Mouse (Mus musculus): Measurements from ENCODE around the gene Fbn1. TPM values are rescaled to one million over a fixed set of nuclear protein-coding genes. Genes with fewer than 3 reads are reported as not detected.

Gene Fbn1
- polyA plus RNA-seq, 1 experiment from 2014 or later: 4.7 TPM

DNA sequence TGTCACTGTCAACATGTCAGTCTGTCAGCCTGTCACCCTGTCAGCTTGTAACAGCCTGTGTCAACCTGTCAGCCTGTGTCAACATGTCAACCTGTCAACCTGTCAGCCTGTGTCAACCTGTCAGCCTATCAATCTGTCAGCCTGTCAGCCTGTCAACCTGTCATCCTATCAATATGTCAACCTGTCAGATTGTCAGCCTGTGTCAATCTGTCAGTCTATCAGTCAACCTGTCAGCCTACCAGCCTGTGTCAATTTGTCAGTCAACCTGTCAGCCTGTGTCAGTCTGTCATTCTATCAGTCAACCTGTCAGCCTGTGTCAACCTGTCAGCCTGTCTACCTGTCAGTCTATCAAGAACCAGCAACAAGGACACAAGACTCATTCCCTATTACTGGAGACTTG is 6.3 kb downstream of the Fbn1 start:
- DNase-seq (ENCODE audit: low spot score): no peak

DNA sequence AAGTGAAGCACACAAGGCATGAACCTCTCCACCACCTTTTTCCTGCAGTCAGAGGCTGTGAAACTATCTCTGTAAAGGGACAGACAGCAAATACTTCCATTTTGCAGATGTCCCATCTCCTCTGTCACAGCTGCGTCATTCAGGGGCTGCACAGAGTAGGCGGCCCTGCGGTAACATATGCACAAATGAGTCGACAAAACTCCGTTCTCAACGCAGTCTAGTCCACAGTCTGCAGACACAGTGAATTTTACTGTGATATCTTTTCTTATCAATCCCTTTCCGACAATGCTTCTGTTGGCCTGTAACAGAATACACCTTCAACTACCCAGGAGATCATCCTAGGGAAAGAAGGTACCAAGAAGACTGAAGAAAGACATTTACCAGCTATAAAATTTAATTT is 9.6 kb downstream of the Fbn1 start:
- DNase-seq (ENCODE audit: low spot score): no peak

DNA sequence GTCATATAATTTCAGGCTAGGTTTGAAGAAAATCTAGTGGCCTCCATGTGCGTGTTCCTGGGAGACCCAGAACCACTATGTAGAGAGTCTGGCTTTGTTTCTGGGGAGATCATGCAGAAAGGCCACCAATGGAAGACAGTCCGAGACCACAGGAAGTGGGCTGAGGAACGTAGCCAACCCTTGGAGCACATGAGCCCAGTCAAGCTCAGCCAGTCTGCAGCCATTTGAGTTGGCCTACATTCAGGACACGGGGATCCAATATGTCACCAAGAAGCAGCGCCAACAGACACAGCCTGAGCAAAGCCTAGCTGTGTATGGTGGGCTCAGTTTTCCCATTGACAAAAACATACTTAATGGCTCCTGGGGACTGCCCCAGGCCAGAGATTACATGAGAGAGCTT is 11.1 kb downstream of the Fbn1 start:
- DNase-seq (ENCODE audit: low spot score): no peak

DNA sequence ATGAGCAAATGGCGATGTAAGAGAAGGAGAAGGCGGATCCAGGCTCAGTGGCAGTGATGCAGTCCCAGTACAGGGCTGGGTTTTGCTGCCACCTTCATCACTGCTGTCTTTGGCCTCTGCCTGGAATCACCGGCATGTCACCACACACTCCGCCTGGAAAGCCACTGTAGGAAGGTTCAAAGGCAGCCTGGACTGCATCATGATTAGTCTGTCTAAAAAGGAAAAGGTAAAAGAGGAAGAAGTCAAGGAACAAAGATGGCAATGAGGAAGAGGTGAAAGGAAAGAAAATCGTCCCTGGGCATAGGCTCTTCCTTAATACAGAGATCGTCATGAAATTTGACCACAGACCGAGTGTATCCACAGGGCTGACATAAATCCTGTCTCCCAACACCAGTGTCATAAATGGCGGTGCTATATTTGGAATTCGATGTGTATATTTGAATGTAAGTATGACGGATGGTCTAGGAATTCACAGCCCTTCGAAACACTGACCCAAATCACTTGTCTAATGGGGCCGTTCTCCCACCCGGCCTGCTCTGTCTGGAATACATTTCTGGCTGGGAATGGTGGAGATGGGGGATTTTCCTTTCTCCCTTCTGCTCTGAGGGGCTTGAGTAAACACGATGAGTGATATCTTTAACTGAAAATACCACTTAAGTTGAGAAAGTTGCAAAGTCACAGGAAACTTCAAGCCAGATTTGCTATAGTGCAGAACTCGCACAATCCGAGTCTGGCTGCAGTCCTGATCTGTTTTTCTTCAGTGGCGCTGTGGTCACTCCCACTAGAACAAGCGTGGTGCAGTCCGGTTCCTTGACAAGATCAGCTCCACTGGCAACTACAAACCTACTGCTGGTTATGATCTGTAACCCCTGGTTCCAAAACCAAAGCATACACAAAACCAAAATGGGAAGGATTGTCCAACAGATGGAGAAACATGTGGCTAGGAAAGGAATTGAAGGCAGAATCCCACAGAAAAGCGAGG is 12.7 kb downstream of the Fbn1 start:
- no peak for DNase-seq (ENCODE audit: low spot score)

DNA sequence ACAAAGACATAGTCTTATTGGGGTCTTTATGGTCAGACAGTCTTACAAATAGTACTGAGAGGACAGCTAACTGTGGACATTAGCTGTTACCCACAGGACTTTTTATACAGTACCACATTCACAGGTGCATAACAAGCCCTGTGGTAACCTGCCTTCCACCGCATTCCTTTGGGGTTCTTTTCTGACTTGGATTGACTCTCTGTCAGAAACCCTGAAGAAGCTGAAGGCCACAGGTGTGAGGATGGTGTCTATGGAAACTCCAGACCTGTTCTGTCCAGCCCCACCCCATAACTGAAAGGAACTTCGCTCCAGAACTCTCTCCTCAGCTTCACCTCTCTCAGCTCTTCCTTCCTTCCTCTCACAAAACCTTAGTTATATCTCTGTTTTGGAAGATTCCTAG is 13.5 kb downstream of the Fbn1 start:
- DNase-seq (ENCODE audit: low spot score): no peak

DNA sequence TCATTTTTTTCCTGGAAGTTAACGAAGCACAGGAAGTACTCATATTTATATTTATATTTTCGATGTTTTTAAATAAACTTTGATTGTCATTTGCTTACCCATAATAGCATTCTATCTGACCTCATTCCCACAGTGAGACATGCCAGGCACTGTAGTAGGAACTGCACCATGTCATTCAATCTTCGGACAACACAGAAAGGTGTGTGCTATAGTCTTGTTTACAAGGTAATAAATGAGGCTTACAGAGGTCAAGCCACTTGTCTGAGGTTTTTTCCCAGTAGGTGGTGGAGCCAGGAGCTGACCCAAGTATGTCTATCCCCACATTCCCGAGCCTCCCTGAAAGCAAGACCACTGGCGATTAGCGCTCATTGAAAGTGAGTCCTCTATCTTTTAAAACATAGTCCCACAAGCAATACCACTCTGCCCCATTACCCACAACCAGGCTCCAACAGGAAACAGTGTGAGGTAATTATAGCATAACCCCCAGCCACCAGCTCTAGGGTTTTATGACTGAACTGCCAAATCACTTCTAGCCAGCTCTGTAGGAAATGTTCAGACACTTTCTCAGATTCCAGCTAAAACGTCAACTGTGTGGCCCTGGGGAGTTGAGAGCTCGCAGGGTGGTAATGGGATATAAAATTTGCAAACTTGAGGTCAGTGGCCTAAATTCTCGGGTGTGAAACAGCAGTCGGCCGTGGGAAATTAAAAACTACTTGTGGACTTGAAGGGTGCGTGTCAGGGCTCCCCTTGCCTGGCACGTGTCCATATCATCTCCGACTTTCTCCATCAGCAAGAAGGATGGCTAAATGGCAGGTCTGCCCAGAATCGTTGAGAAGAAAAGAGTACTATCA is 15.5 kb downstream of the Fbn1 start:
- no peak for DNase-seq (ENCODE audit: low spot score)

DNA sequence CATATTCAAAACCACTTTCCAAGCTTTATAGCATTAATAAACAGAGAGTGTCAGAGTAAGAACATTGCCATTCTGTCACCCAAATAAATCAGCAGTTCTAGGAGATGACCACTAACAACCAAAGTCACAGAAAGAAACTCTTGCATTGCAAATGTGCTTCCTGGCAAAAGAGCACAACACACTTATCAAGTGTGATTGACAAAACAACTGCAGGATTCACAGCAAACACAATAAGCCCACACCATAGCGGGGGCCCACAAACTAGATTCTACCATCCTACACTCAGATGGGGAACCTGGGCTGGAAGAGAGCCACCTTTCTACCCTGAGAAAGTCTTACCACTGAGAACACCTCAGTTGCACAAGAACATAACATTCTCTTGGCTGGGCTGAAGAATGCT is 17.8 kb downstream of the Fbn1 start:
- DNase-seq (ENCODE audit: low spot score): no peak

DNA sequence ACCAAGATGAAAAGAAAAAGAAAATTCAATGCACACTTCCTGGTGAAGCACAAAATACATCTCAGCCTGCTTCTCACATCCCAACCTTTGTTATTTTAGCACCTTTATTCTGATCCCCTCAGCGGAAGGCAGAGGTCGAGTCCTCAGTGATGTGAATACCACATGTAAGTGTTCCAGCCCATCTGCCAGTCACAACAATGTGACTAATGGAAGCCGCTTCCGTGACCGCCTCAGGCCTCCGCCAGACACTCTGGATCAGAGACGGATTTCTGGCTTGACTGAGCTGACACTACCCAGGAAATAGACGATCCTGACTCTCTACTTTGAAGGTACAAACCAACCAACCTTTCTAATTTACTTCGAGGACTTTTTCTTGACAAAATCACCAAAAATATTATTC is 22.9 kb downstream of the Fbn1 start:
- no peak for DNase-seq (ENCODE audit: low spot score)

DNA sequence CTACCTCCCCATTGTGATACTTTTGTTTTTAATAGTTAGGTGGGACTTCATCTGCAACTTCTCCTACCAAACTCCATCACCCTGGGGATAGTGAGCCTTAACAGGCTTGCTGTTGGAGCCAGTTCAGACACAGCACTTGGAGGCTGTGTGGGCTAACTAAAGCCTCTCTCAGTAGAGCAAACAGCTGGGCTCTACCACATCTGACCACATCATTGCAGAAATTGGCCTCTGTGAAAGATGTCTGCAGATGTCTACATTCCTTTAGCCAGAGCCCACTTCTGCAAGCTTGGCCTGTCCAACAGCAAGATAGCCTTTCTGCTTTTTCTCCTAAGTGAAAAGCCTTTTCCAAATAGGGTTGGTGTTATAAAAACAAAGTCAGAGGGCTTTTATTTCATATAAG is 23.6 kb downstream of the Fbn1 start:
- DNase-seq (ENCODE audit: low spot score): no peak

DNA sequence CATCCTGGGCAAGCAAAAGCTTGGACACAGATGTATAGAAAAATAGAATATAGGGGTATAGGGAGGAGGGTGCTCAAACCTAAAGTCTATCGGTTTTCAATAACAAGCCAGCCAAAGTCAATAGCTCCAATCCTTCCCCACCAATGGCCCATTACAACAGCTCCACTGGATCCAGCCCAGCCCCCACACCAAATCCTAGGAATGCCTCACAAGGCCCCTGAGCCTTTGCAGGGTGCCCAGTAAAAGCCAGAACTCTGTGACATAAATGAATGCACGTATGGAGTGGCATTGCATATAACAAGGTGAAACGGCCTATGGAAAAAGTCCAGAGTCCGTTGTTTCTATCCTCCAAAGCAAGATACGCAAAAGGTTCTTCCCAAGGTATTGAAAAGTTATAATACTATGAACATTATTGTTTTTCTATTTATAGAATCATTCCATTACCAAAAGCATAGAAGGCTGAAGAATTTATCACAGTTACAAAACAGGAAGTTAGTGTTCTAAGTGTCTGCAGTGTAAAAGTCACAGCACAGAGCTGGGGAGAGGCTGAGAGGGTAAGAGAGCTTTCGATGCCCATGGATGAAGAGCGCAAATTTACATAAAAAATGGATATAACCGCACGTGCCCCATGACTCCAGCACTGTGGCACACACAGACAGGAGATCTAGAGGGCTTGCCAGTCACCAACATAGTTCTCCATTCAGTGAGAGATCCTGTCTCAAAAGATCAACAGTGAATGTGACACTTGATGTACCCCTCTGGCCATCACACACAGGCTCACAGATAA is 26.1 kb downstream of the Fbn1 start:
- no peak for DNase-seq (ENCODE audit: low spot score)

DNA sequence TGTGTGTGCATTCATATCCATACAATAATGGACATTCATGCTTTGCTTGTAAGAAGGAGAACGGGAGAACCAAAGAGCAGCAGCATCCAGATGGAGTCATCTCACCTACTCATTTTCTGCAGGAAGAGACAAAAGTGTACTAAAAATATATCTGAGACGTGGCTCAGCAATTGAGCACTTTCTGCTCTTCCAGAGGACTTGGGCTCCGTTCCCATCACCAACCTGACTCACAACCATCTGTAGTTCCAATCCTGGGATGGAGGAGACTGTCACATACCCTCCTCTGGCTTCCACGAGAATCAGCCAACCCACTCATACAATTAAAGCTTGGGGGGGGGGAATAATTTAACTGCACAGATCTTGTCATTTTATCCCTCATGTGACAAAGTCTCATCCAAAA is 26.7 kb downstream of the Fbn1 start:
- DNase-seq (ENCODE audit: low spot score): no peak

DNA sequence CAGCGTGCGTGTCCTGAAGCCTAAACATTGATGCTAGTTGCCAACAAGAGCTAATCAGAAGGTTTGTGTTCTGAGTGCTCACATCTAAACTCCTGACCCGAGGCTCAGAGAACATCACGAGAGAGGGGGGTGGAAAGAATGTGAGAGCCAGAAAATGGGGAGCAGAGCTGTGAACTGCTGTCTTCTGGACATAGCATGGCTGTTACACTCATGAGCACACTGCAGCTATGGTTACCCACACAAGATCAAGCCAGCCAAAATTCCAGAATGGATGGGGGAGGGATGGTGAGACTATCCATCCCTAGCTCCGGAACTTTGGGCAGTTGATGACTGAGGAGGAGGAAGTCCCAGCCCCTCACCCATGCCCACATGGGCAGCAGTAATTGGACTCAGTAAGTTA is 27.7 kb downstream of the Fbn1 start:
- DNase-seq (ENCODE audit: low spot score): no peak

DNA sequence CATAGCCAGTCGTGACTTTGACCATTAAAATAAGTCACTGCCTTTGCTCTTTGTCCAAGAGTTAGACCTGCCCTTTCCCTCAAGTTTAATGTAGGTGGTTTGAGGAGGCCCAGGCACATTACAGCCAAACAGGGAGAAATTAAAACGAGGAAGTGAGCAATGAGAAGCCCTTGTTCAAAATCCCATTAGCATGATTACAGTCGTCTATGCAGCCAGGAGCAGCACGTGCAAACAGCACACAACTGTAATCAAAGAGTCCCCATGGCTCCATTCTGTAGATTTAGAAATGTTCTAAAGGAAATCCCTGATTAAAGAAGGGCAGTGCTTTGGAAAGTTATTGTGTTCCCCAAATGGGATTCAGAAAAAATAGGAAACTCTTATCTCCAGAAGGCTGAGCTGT is 29.1 kb downstream of the Fbn1 start:
- DNase-seq (ENCODE audit: low spot score): no peak

DNA sequence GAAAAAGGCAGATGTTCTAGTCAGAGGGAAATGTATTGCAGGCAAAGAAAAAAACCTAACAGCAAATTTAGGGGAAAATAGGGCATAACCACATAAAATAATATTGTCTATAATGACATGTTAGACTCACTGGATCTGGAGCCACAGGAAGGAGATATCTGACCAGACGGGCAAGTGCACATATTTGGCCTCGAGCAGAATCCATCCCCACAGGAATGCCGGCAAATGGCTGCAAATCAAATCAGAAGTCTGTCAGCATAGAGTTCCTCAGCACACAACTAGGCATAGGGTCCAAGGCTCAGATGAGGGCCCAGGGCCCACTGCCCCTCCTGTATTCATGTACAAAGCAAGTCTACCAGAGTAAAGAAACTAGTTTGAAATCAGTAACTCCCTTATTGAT is 30.4 kb downstream of the Fbn1 start:
- DNase-seq (ENCODE audit: low spot score): no peak

DNA sequence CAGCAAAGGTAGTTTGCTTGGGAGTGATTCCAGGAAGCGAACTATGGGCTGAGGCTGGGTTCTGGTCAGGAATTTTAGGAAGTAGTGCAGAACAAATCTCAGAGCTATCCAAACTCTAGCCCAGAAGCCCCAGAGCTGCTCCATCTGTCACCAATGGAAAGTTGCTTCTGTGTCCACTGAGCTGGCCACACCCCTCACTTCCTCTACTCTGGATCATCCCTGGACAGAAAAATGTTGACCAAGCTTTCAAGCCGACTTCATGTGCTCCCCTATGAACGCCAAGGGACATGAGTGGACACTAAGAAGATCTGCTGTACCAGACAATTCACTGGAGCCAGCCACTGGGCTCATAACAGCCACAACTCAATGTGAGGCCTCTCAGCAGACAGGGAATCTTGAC is 31.6 kb downstream of the Fbn1 start:
- no peak for DNase-seq (ENCODE audit: low spot score)

DNA sequence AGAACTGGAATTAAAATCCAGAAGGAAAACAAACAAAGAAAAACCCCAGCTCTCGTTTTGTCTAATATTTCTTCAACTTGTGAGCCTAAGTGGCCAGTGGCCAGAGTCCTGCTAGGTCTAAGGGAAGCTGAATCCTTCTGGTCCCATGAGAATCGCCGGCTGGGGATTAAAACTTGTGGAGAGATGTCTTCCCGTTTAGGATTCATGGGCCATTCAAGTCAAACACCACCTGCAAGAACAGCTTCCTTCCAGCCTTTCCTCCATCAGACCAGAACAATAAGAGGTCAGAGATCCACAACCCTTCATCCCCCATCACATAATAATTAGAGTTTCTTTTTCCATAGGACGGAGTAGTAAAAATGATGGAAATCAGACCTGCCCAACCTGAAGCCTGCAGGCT is 33.1 kb downstream of the Fbn1 start:
- DNase-seq (ENCODE audit: low spot score): no peak

DNA sequence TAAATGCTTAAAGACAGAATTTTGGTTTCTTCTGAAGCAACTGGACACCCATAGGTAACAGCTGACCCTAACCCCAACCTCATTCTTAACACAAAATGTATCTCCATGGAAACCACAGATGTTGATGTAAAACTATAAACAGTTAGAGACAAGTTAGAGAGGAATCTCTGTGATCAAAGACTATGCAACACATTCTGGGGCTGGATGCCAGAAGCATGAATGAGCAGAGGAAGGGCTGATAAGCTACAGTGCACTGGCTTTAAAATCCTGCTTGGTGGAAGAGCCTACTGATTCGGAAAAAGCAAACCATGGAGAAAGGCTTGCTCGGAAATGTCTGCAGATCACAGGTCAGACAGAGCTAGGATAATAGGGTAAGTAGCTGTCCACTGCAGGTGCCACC is 34.6 kb downstream of the Fbn1 start:
- no peak for DNase-seq (ENCODE audit: low spot score)

DNA sequence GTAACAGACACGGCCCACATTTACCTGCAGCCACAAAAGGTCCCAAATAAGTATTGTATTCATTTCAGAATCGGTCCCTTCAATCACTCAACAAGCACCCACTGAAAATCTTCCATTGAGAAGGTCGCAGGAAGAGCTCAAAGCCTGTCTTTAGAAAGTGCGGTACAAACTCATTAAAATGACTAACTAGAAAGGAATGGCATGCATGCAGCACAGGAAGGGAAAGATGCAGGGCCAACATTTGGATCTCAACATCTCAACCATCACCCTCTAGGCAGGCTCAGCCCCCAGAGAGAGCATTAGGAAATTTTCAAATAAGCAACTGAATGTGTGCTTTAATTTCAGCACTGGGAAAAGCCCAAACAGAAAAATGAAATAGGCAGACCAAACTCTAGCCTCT is 36.1 kb downstream of the Fbn1 start:
- no peak for DNase-seq (ENCODE audit: low spot score)

DNA sequence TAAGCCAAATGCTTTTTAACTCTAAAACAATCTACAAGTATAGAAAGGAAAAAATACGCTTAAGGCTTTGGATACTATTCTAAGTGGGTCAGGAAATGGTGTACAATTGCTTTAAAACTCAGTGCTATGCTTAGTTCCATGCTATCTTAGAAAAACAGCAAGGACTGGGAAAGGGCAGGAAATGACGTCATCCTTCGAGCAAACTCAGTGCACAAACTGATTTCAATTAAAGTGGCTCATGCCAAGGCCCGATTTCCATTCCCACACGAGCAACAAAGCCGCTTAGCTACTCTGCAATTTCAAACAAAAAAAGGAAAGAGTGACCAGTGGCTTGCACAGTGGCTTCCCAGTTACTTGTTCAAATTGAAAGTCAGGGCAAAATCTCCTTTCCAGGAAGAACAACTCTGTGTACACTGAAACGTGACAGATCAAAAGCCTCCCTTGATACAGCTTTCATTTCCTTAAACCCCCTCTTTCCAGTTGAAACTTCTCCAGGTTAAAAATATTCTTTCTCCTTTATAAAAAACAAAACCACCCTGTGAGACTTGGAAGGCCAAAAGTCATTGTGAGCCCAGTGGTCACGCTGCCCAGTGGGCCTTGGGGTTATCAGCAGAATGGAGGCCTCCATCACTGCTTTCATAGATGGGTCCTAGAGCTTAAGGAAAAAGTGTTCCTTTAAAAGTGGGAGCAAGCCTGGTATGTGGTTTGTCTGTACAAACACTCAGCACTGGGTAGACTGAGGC is 37.1 kb downstream of the Fbn1 start:
- peak; percentile 7 for DNase-seq (ENCODE audit: low spot score)

DNA sequence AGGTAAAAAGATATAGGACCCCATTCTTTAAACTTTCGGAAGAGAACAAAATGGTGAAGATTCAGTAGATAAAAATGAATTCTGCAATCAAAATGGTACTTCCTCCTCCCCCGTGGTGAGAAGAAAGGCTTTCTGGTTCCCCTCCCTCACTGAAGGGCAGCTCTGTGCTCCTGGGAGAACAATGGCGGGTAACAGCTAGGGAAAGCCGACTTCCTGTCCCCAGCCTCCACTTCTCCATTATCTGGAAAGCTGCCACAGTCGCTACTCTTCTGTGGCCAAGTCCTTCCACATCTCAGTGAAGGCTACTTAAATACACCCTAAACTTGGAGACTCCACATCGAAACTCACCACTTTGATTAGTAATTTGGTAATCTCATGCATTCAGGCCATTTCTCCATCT is 43.8 kb downstream of the Fbn1 start:
- DNase-seq (ENCODE audit: low spot score): no peak

DNA sequence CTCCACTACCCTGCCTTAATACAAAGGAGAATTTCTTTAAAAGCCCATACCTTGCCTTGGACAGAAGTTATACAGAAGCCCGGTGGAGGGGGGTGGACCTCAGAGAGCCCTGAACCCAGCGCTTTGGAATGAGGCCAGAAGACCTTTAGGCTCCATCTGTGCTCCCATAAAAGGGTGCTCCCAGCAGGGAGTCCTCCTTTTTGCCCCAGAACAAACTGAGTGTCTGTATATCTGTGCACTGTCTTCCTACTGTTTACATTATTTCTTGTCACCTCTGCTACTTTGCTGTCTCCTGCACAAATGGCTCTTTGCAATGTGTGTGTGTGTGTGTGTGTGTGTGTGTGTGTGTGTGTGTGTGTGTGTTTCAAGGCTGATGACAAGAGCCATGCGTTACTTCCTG is 48.7 kb downstream of the Fbn1 start:
- no peak for DNase-seq (ENCODE audit: low spot score)
